Mouse (Mus musculus): Measurements from ENCODE around the gene Rtkn. TPM values are rescaled to one million over a fixed set of nuclear protein-coding genes. Genes with fewer than 3 reads are reported as not detected.

Gene Rtkn
- polyA plus RNA-seq, 1 experiment from 2014 or later, result 51.2 TPM

GRCm38 (mm10) chr6:83142886-83143285 is 7.6 kb downstream of the Rtkn start:
- no peak for DNase-seq (ENCODE audit: low spot score)
- no peak overlapping the region for H3K9ac ChIP-seq (replicated peaks; ENCODE audit: low read depth)
- 69% methylated on average over 11 of the region's 11 CpGs for WGBS
- H3K4me2 ChIP-seq (replicated peaks; ENCODE audit: low read depth, low read length), result no peak overlapping the region
- no peak for ATAC-seq
- TF ChIP-seq CTCF (IDR thresholded peaks at IDR 0.05), result no peak
- TF ChIP-seq EP300 (IDR thresholded peaks at IDR 0.05), result no peak
- peaks cover 3% of the 10 kb centered on the region; the same call in 1 of the 2 replicates for H3K4me1 ChIP-seq (ENCODE audit: insufficient read depth, low read depth, low read length)
- no peaks in the 10 kb centered on the region for H3K9me3 ChIP-seq (ENCODE audit: low read length)
- no peaks in the 10 kb centered on the region for H3K27me3 ChIP-seq (replicated peaks; ENCODE audit: insufficient read depth, low read length)
- no peak overlapping the region for H3K4me3 ChIP-seq (ENCODE audit: low read depth, low read length)
- no peak overlapping the region for H3K27ac ChIP-seq (ENCODE audit: low read length)
- H3K36me3 ChIP-seq (ENCODE audit: insufficient read depth, low read length), result peaks cover 3% of the 10 kb centered on the region; the same call in 1 of the 2 replicates

DNA sequence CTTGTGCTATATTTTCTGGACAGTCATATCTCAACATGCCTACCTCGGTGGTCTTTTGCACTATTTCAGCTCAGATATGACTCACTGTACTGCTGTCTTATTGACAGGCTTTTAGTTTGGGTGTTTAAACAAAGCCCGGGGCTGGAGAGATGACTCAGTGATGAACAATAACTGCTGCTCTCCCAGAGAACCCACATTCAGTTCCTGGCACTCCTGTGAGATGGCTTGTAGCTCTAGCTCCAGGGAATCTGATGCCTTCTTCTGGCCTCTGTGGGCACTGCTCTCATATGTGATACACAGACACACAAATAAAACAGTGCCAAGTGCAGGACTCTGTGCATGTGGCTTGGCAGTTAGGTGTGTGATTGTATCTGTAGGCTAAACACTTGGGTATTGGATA is 9.9 kb downstream of the Rtkn start:
- Histone ChIP-seq H3K27ac (ENCODE audit: low read length) (no peak overlapping the region), H3K36me3 (ENCODE audit: insufficient read depth, low read length) (peaks cover 4% of the 10 kb centered on the region; the same call in 1 of the 2 replicates), H3K9ac (replicated peaks; ENCODE audit: low read depth) (no peak overlapping the region), H3K9me3 (ENCODE audit: low read length) (no peaks in the 10 kb centered on the region), H3K27me3 (replicated peaks; ENCODE audit: insufficient read depth, low read length) (no peaks in the 10 kb centered on the region), H3K4me2 (replicated peaks; ENCODE audit: low read depth, low read length) (no peak overlapping the region), H3K4me1 (ENCODE audit: insufficient read depth, low read depth, low read length) (no peaks in the 10 kb centered on the region), H3K4me3 (ENCODE audit: low read depth, low read length) (no peak overlapping the region)
- TF ChIP-seq EP300 (IDR thresholded peaks at IDR 0.05) (no peak), CTCF (IDR thresholded peaks at IDR 0.05) (peak; percentile 15; the same call in 1 of the 2 replicates)
- WGBS, result 53% methylated on average over 2 of the region's 2 CpGs
- DNase-seq (ENCODE audit: low spot score) (no peak), ATAC-seq (no peak)

DNA sequence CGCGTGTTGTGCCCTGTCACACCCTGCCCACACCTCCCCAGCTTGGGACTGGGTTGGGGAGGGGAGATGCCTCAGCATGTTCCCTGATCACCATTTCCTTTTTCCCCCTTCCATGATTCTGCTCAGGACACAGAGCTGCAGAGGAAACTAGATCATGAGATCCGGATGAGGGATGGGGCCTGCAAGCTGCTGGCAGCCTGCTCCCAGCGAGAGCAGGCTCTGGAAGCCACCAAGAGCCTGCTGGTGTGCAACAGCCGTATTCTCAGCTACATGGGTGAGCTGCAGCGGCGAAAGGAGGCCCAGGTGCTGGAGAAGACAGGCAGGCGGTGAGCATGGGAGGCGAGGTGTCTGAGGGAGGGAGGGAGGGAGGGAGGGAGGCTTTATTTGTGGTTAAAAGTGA is 10.5 kb downstream of the Rtkn start:
- Histone ChIP-seq H3K4me3 (ENCODE audit: low read depth, low read length) (no peak overlapping the region), H3K27me3 (replicated peaks; ENCODE audit: insufficient read depth, low read length) (no peaks in the 10 kb centered on the region), H3K27ac (ENCODE audit: low read length) (no peak overlapping the region), H3K9me3 (ENCODE audit: low read length) (no peaks in the 10 kb centered on the region), H3K4me1 (ENCODE audit: insufficient read depth, low read depth, low read length) (no peaks in the 10 kb centered on the region), H3K9ac (replicated peaks; ENCODE audit: low read depth) (no peak overlapping the region), H3K4me2 (replicated peaks; ENCODE audit: low read depth, low read length) (no peak overlapping the region), H3K36me3 (ENCODE audit: insufficient read depth, low read length) (peaks cover 4% of the 10 kb centered on the region; the same call in 1 of the 2 replicates)
- ATAC-seq, result no peak
- no peak for DNase-seq (ENCODE audit: low spot score)
- TF ChIP-seq CTCF (IDR thresholded peaks at IDR 0.05) (no peak), EP300 (IDR thresholded peaks at IDR 0.05) (no peak)
- WGBS, result 80% methylated on average over 9 of the region's 9 CpGs

DNA sequence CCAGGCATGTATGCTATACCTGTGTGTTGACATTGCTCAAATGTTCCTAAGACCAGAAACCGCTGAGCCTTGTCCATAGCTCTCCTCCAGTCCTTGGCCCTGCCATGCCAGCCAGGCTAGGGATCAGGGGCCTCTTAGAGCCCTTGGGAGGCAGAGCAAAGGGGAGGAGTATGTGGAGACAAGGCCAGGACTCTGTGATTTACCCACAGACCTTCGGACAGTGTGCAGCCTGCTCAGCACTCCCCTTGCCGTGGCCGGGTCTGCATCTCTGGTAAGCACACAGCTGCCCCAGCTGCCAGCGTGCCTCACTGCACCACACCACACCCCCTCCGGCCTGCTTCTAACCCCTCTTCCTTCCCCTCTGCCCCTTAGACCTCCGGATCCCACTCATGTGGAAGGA is 12.0 kb downstream of the Rtkn start:
- DNase-seq (ENCODE audit: low spot score) (no peak), ATAC-seq (no peak)
- Histone ChIP-seq H3K9me3 (ENCODE audit: low read length) (no peaks in the 10 kb centered on the region), H3K9ac (replicated peaks; ENCODE audit: low read depth) (no peak overlapping the region), H3K4me1 (ENCODE audit: insufficient read depth, low read depth, low read length) (no peaks in the 10 kb centered on the region), H3K4me2 (replicated peaks; ENCODE audit: low read depth, low read length) (no peak overlapping the region), H3K27me3 (replicated peaks; ENCODE audit: insufficient read depth, low read length) (no peaks in the 10 kb centered on the region), H3K4me3 (ENCODE audit: low read depth, low read length) (no peak overlapping the region), H3K36me3 (ENCODE audit: insufficient read depth, low read length) (peaks cover 4% of the 10 kb centered on the region; the same call in 1 of the 2 replicates), H3K27ac (ENCODE audit: low read length) (no peak overlapping the region)
- TF ChIP-seq CTCF (IDR thresholded peaks at IDR 0.05) (no peak), EP300 (IDR thresholded peaks at IDR 0.05) (no peak)
- WGBS, result 59% methylated on average over 7 of the region's 7 CpGs

GRCm38 (mm10) chr6:83151721-83152120 is 16.5 kb downstream of the Rtkn start:
- TF ChIP-seq EP300 (IDR thresholded peaks at IDR 0.05) (no peak), CTCF (IDR thresholded peaks at IDR 0.05) (no peak)
- Histone ChIP-seq H3K27ac (ENCODE audit: low read length) (no peak overlapping the region), H3K4me1 (ENCODE audit: insufficient read depth, low read depth, low read length) (0 out of 2 replicates have a peak, but pooled peaks cover 2% of the 10 kb centered on the region), H3K4me2 (replicated peaks; ENCODE audit: low read depth, low read length) (no peak overlapping the region), H3K9ac (replicated peaks; ENCODE audit: low read depth) (no peak overlapping the region), H3K27me3 (replicated peaks; ENCODE audit: insufficient read depth, low read length) (no peaks in the 10 kb centered on the region), H3K4me3 (ENCODE audit: low read depth, low read length) (no peak overlapping the region), H3K9me3 (ENCODE audit: low read length) (no peaks in the 10 kb centered on the region), H3K36me3 (ENCODE audit: insufficient read depth, low read length) (peaks cover 4% of the 10 kb centered on the region; the same call in 1 of the 2 replicates)
- 39% methylated on average over 8 of the region's 8 CpGs for WGBS
- no peak for DNase-seq (ENCODE audit: low spot score)
- no peak for ATAC-seq

GRCm38 (mm10) chr6:83153038-83153437 is 17.8 kb downstream of the Rtkn start:
- 0 out of 2 replicates have a peak, but pooled peaks cover 2% of the 10 kb centered on the region for H3K4me1 ChIP-seq (ENCODE audit: insufficient read depth, low read depth, low read length)
- H3K36me3 ChIP-seq (ENCODE audit: insufficient read depth, low read length), result no peaks in the 10 kb centered on the region; the same call in 1 of the 2 replicates
- no peak overlapping the region for H3K4me3 ChIP-seq (ENCODE audit: low read depth, low read length)
- H3K9me3 ChIP-seq (ENCODE audit: low read length), result no peaks in the 10 kb centered on the region
- WGBS, result 87% methylated on average over 12 of the region's 12 CpGs
- no peak overlapping the region for H3K27ac ChIP-seq (ENCODE audit: low read length)
- no peak for DNase-seq (ENCODE audit: low spot score)
- H3K27me3 ChIP-seq (replicated peaks; ENCODE audit: insufficient read depth, low read length), result no peaks in the 10 kb centered on the region
- no peak overlapping the region for H3K9ac ChIP-seq (replicated peaks; ENCODE audit: low read depth)
- no peak for TF ChIP-seq CTCF (IDR thresholded peaks at IDR 0.05)
- no peak for TF ChIP-seq EP300 (IDR thresholded peaks at IDR 0.05)
- no peak overlapping the region for H3K4me2 ChIP-seq (replicated peaks; ENCODE audit: low read depth, low read length)
- no peak for ATAC-seq

DNA sequence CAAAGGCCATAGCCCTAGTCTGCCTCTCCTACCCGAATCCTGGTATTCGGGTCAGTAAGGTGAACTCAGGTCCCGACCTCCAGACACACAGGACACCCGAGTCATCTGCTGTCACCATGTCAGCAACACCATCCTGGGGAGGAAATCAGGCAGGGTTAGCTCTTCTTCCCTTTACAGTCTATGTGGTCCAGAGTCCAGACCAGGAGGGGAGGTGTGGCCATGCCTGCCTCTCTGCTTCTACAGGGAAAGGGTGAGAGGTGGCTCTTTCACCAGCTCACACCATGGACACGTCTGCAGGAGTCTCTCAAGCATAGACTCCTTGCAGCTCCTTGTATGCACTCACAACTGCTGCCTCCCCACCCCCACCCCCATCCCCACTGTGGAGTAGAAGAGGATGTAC is 18.2 kb downstream of the Rtkn start:
- H3K9me3 ChIP-seq (ENCODE audit: low read length), result no peaks in the 10 kb centered on the region
- no peak overlapping the region for H3K4me3 ChIP-seq (ENCODE audit: low read depth, low read length)
- WGBS, result 56% methylated on average over 5 of the region's 5 CpGs
- DNase-seq (ENCODE audit: low spot score) (no peak), ATAC-seq (no peak)
- H3K27me3 ChIP-seq (replicated peaks; ENCODE audit: insufficient read depth, low read length), result no peaks in the 10 kb centered on the region
- no peak overlapping the region for H3K4me2 ChIP-seq (replicated peaks; ENCODE audit: low read depth, low read length)
- H3K4me1 ChIP-seq (ENCODE audit: insufficient read depth, low read depth, low read length), result 0 out of 2 replicates have a peak, but pooled peaks cover 2% of the 10 kb centered on the region
- H3K9ac ChIP-seq (replicated peaks; ENCODE audit: low read depth), result no peak overlapping the region
- no peaks in the 10 kb centered on the region for H3K36me3 ChIP-seq (ENCODE audit: insufficient read depth, low read length)
- TF ChIP-seq CTCF (IDR thresholded peaks at IDR 0.05), result no peak
- TF ChIP-seq EP300 (IDR thresholded peaks at IDR 0.05), result no peak
- H3K27ac ChIP-seq (ENCODE audit: low read length), result no peak overlapping the region

All from lung, postnatal 0 days (tissue).